Mouse (Mus musculus): ENCODE measurements around the gene Flnb. TPM values are rescaled to one million over a fixed set of nuclear protein-coding genes. Genes with fewer than 3 reads are reported as not detected.

Flnb gene
- polyA plus RNA-seq, 1 experiment from 2014 or later: 7.4 TPM

DNA sequence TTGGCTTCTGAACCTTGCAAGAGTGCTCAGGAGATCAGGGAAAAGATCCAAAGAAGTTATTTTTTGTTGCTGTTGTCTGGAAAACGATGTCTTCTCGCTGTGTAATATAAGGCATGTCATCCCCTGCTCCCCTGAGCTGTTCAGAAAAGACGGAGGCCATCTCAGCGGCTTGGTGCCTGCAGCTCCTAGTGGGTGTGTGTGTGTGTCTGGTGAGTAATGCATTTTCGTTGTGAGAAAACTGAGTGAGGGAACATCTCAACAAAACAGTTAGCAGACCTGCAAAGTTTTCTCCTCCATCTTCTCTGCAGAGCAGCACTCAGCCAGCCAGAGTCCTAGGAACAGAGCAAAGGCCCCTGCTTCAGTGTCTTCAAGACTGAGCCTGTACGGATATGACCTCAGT lies 36.6 kb downstream of the Flnb start:
- Histone ChIP-seq H3K4me3 (no peak overlapping the region), H3K4me1 (replicated peaks) (peaks cover 45% of the 10 kb centered on the region), H3K9me3 (replicated peaks) (no peaks in the 10 kb centered on the region), H3K36me3 (no peaks in the 10 kb centered on the region), H3K27ac (no peak overlapping the region), H3K4me2 (no peak overlapping the region), H3K27me3 (no peaks in the 10 kb centered on the region), H3K9ac (no peak overlapping the region)
- 76% methylated on average over 6 of the region's 6 CpGs for WGBS
- no peak for ATAC-seq (replicated peaks; ENCODE audit: insufficient number of reproducible peaks, insufficient read depth, low FRiP score, low read depth)

GRCm38 (mm10) chr14:7855101-7855500 lies 37.3 kb downstream of the Flnb start:
- Histone ChIP-seq H3K9ac (no peak overlapping the region), H3K4me1 (replicated peaks) (peaks cover 45% of the 10 kb centered on the region), H3K27ac (no peak overlapping the region), H3K36me3 (no peaks in the 10 kb centered on the region), H3K27me3 (no peaks in the 10 kb centered on the region), H3K9me3 (replicated peaks) (no peaks in the 10 kb centered on the region), H3K4me3 (no peak overlapping the region), H3K4me2 (no peak overlapping the region)
- ATAC-seq (replicated peaks; ENCODE audit: insufficient number of reproducible peaks, insufficient read depth, low FRiP score, low read depth): no peak
- WGBS: 76% methylated on average over 6 of the region's 6 CpGs

- 83% methylated on average over 5 of the region's 5 CpGs for WGBS
- Histone ChIP-seq H3K27me3 (no peaks in the 10 kb centered on the region), H3K4me1 (replicated peaks) (peaks cover 41% of the 10 kb centered on the region), H3K9me3 (replicated peaks) (no peaks in the 10 kb centered on the region), H3K4me2 (no peak overlapping the region), H3K27ac (no peak overlapping the region), H3K4me3 (no peak overlapping the region), H3K36me3 (no peaks in the 10 kb centered on the region), H3K9ac (no peak overlapping the region)
- ATAC-seq (replicated peaks; ENCODE audit: insufficient number of reproducible peaks, insufficient read depth, low FRiP score, low read depth): no peak
These were observed 37.7 kb downstream of the Flnb start for GRCm38 (mm10) chr14:7855501-7855900.

GRCm38 (mm10) chr14:7856348-7856747 lies 38.6 kb downstream of the Flnb start:
- Histone ChIP-seq H3K36me3 (no peaks in the 10 kb centered on the region), H3K4me1 (replicated peaks) (peaks cover 32% of the 10 kb centered on the region), H3K9me3 (replicated peaks) (no peaks in the 10 kb centered on the region), H3K27me3 (no peaks in the 10 kb centered on the region), H3K27ac (no peak overlapping the region), H3K9ac (no peak overlapping the region), H3K4me3 (no peak overlapping the region), H3K4me2 (no peak overlapping the region)
- 85% methylated on average over 10 of the region's 10 CpGs for WGBS
- ATAC-seq (replicated peaks; ENCODE audit: insufficient number of reproducible peaks, insufficient read depth, low FRiP score, low read depth): no peak

DNA sequence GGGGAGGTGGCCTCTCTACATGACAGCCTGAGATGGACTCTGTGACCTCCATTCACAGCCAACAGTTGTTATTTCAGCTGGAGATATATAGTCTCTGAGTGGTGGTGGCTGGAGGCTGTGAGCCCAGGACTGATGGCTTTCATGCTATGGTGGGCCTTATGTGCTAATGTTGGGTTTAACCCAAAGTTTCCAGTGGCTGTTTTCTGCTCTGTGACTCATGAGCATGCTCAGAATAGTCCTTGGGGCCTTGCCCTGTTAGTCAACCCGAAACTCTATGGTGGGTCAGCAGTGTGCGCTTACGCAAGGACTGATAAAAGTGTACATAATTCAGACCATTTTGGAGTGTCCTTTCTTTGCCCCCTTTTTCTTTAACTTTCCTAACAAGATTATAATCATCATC lies 40.1 kb downstream of the Flnb start:
- Histone ChIP-seq H3K36me3 (no peaks in the 10 kb centered on the region), H3K9ac (no peak overlapping the region), H3K4me2 (no peak overlapping the region), H3K9me3 (replicated peaks) (no peaks in the 10 kb centered on the region), H3K27ac (no peak overlapping the region), H3K4me1 (replicated peaks) (peaks cover 18% of the 10 kb centered on the region), H3K27me3 (no peaks in the 10 kb centered on the region), H3K4me3 (no peak overlapping the region)
- ATAC-seq (replicated peaks; ENCODE audit: insufficient number of reproducible peaks, insufficient read depth, low FRiP score, low read depth): no peak
- WGBS: 87% methylated on average over 3 of the region's 3 CpGs

- no peaks in the 10 kb centered on the region for H3K27me3 ChIP-seq
- H3K4me2 ChIP-seq: no peak overlapping the region
- 59% methylated on average over 4 of the region's 4 CpGs for WGBS
- no peak overlapping the region for H3K27ac ChIP-seq
- H3K4me1 ChIP-seq (replicated peaks): peaks cover 15% of the 10 kb centered on the region
- no peak for ATAC-seq (replicated peaks; ENCODE audit: insufficient number of reproducible peaks, insufficient read depth, low FRiP score, low read depth)
- no peak overlapping the region for H3K9ac ChIP-seq
- no peak overlapping the region for H3K4me3 ChIP-seq
- no peaks in the 10 kb centered on the region for H3K36me3 ChIP-seq
- H3K9me3 ChIP-seq (replicated peaks): no peaks in the 10 kb centered on the region
These were observed 40.7 kb downstream of the Flnb start for GRCm38 (mm10) chr14:7858430-7858829.

- no peak overlapping the region for H3K4me2 ChIP-seq
These were observed 42.9 kb downstream of the Flnb start for GRCm38 (mm10) chr14:7860525-7861154.

GRCm38 (mm10) chr14:7861275-7861674 lies 43.5 kb downstream of the Flnb start:
- Histone ChIP-seq H3K4me1 (replicated peaks) (peaks cover 17% of the 10 kb centered on the region), H3K4me3 (no peak overlapping the region), H3K27me3 (no peaks in the 10 kb centered on the region), H3K27ac (no peak overlapping the region), H3K9ac (no peak overlapping the region), H3K36me3 (no peaks in the 10 kb centered on the region), H3K9me3 (replicated peaks) (no peaks in the 10 kb centered on the region), H3K4me2 (no peak overlapping the region)
- 84% methylated on average over 1 of the region's 1 CpGs for WGBS
- ATAC-seq (replicated peaks; ENCODE audit: insufficient number of reproducible peaks, insufficient read depth, low FRiP score, low read depth): no peak

More at GRCm38 (mm10) chr14:7860525-7861154, 42.9 kb downstream of the Flnb start:
- Histone ChIP-seq H3K27me3 (no peaks in the 10 kb centered on the region), H3K27ac (no peak overlapping the region), H3K9ac (no peak overlapping the region), H3K4me3 (no peak overlapping the region), H3K4me1 (replicated peaks) (peaks cover 17% of the 10 kb centered on the region), H3K36me3 (no peaks in the 10 kb centered on the region), H3K9me3 (replicated peaks) (no peaks in the 10 kb centered on the region)
- 84% methylated on average over 8 of the region's 8 CpGs for WGBS
- ATAC-seq (replicated peaks; ENCODE audit: insufficient number of reproducible peaks, insufficient read depth, low FRiP score, low read depth): no peak

- H3K4me1 ChIP-seq (replicated peaks): peaks cover 17% of the 10 kb centered on the region
- H3K4me2 ChIP-seq: no peak overlapping the region
- H3K9me3 ChIP-seq (replicated peaks): no peaks in the 10 kb centered on the region
- H3K27ac ChIP-seq: no peak overlapping the region
- no peak overlapping the region for H3K4me3 ChIP-seq
- 87% methylated on average over 2 of the region's 2 CpGs for WGBS
- no peak overlapping the region for H3K9ac ChIP-seq
- no peaks in the 10 kb centered on the region for H3K36me3 ChIP-seq
- ATAC-seq (replicated peaks; ENCODE audit: insufficient number of reproducible peaks, insufficient read depth, low FRiP score, low read depth): no peak
- no peaks in the 10 kb centered on the region for H3K27me3 ChIP-seq
These were observed 44.5 kb downstream of the Flnb start for GRCm38 (mm10) chr14:7862226-7862625.

GRCm38 (mm10) chr14:7863199-7863598 lies 45.4 kb downstream of the Flnb start:
- Histone ChIP-seq H3K4me1 (replicated peaks) (peaks cover 17% of the 10 kb centered on the region), H3K27ac (no peak overlapping the region), H3K4me2 (no peak overlapping the region), H3K36me3 (no peaks in the 10 kb centered on the region), H3K9ac (no peak overlapping the region), H3K4me3 (no peak overlapping the region), H3K9me3 (replicated peaks) (no peaks in the 10 kb centered on the region), H3K27me3 (no peaks in the 10 kb centered on the region)
- WGBS: 88% methylated on average over 5 of the region's 5 CpGs
- ATAC-seq (replicated peaks; ENCODE audit: insufficient number of reproducible peaks, insufficient read depth, low FRiP score, low read depth): no peak

DNA sequence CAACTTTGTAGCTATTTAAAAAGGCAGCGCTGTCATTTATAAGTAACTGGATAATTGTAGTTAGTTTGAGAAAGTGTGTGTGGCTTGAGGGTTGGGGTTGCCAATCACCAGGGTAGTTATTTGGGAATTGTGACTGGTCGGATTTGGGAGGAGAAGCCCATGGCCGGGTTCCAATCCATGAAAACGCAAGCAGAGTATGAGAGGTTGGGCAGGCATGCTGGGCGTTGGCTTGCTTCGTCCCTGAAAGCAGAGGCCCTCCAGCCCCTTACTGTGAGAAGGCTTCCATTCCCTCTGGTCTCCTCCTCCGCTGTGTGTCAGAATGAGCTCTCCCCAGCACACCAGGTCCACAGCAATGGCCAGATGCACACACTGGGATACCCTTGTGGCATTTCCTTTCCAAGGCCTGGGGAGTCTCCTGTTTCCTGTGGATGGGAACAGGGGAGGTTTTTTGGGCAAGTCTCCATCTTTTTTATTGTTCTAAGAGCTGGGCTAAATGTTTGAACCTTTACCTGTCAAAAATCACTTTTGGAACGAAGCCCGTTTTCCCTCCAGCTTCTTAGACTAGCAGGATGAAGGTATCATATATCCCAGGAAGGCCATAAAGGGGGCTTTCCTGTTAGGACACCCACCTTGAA lies 46.2 kb downstream of the Flnb start:
- Histone ChIP-seq H3K27ac (peak overlapping the region; percentile 54; the same call in 1 of the 2 replicates), H3K4me1 (replicated peaks) (peaks cover 17% of the 10 kb centered on the region), H3K9me3 (replicated peaks) (no peaks in the 10 kb centered on the region), H3K4me2 (no peak overlapping the region), H3K36me3 (no peaks in the 10 kb centered on the region), H3K27me3 (no peaks in the 10 kb centered on the region), H3K4me3 (no peak overlapping the region), H3K9ac (no peak overlapping the region)
- 52% methylated on average over 9 of the region's 9 CpGs for WGBS
- peak; percentile 78; the same call in 1 of the 2 replicates for ATAC-seq (replicated peaks; ENCODE audit: insufficient number of reproducible peaks, insufficient read depth, low FRiP score, low read depth)

- Histone ChIP-seq H3K27me3 (no peaks in the 10 kb centered on the region), H3K36me3 (no peaks in the 10 kb centered on the region), H3K9ac (no peak overlapping the region), H3K4me3 (no peak overlapping the region), H3K9me3 (replicated peaks) (no peaks in the 10 kb centered on the region), H3K4me2 (no peak overlapping the region), H3K4me1 (replicated peaks) (peaks cover 17% of the 10 kb centered on the region), H3K27ac (peak overlapping the region; percentile 54; the same call in 1 of the 2 replicates)
- no peak for ATAC-seq (replicated peaks; ENCODE audit: insufficient number of reproducible peaks, insufficient read depth, low FRiP score, low read depth)
- WGBS: 42% methylated on average over 9 of the region's 9 CpGs
These were observed 46.7 kb downstream of the Flnb start for GRCm38 (mm10) chr14:7864506-7864899.
